8 mouse cellular contexts compared by ENCODE assay signal in genomic region chr4:132049549-132050200, GRCm38 (mm10). TPM values are rescaled to one million over a fixed set of nuclear protein-coding genes. Genes with fewer than 3 reads are reported as not detected.
DNase-seq lines count a peak whose midpoint lies in the region; ATAC-seq and TF ChIP-seq lines count a peak whose summit lies in the region.

No protein-coding gene starts in this region.

- no peak for TF ChIP-seq POLR2A in testis, adult 2 months (IDR thresholded peaks at IDR 0.05; ENCODE audit: control insufficient read depth, low read depth, low read length)

- H3K9me3 ChIP-seq in hindbrain, embryonic 12.5 days (replicated peaks), result no peaks in the 10 kb centered on the region
- H3K9me3 ChIP-seq in midbrain, embryonic 11.5 days (ENCODE audit: control insufficient read depth, low read length), result no peaks in the 10 kb centered on the region

- WGBS in hindbrain, embryonic 12.5 days, result 6% methylated on average over 15 of the region's 15 CpGs
- whole genome bisulfite sequencing in midbrain, embryonic 11.5 days, result 6% methylated on average over 14 of the region's 15 CpGs

- H3K4me1 ChIP-seq in testis, adult 2 months (ENCODE audit: control insufficient read depth, insufficient read depth, low read length), result peaks cover 7% of the 10 kb centered on the region
- peaks cover 38% of the 10 kb centered on the region for H3K4me1 ChIP-seq in hindbrain, embryonic 12.5 days
- H3K4me1 ChIP-seq in midbrain, embryonic 11.5 days (ENCODE audit: control insufficient read depth, insufficient read depth, low read length), result peaks cover 12% of the 10 kb centered on the region

- DNase-seq in adrenal gland, postnatal 14 days, result peak; percentile 45
- no peak for DNase-seq in adrenal gland, adult 18-20 months (ENCODE audit: low spot score in 2 of 2)
- no peak for DNase-seq in testis, postnatal 14 days (ENCODE audit: low spot score)
- peak; percentile 90 for DNase-seq in midbrain, embryonic 11.5 days (ENCODE audit: low spot score, missing footprints)
- DNase-seq in thymus, postnatal 10 days (ENCODE audit: low spot score in 2 of 2), result no peak
- no peak for DNase-seq in lung, adult 18-20 months

- H3K27me3 ChIP-seq in testis, adult 2 months (ENCODE audit: control insufficient read depth, insufficient read depth, low read length), result no peaks in the 10 kb centered on the region
- no peaks in the 10 kb centered on the region for H3K27me3 ChIP-seq in hindbrain, embryonic 12.5 days
- no peaks in the 10 kb centered on the region for H3K27me3 ChIP-seq in midbrain, embryonic 11.5 days (ENCODE audit: control insufficient read depth, insufficient read depth, low read length)

- H3K4me3 ChIP-seq in testis, adult 2 months (ENCODE audit: control insufficient read depth, low read depth, low read length), result peak overlapping the region; percentile 21; the same call in 1 of the 2 replicates
- H3K4me3 ChIP-seq in hindbrain, embryonic 12.5 days, result peak overlapping the region; percentile 99
- H3K4me3 ChIP-seq in midbrain, embryonic 11.5 days (ENCODE audit: low read depth, low read length), result peak overlapping the region; percentile 97

- H3K36me3 ChIP-seq in testis, adult 2 months (ENCODE audit: control insufficient read depth, insufficient read depth, low read length), result no peaks in the 10 kb centered on the region
- H3K36me3 ChIP-seq in hindbrain, embryonic 12.5 days, result no peaks in the 10 kb centered on the region
- H3K36me3 ChIP-seq in midbrain, embryonic 11.5 days (ENCODE audit: control insufficient read depth, insufficient read depth, low read length), result no peaks in the 10 kb centered on the region

- no peak for TF ChIP-seq CTCF in testis, adult 2 months (IDR thresholded peaks at IDR 0.05; ENCODE audit: control insufficient read depth, insufficient read depth, insufficient replicate concordance, low read depth, low read length)

- H3K4me2 ChIP-seq in hindbrain, embryonic 12.5 days (replicated peaks), result peak overlapping the region; percentile 67
- H3K4me2 ChIP-seq in midbrain, embryonic 11.5 days, result peak overlapping the region; percentile 46

- peak overlapping the region; percentile 99; the same call in 1 of the 2 replicates for H3K9ac ChIP-seq in hindbrain, embryonic 12.5 days
- H3K9ac ChIP-seq in midbrain, embryonic 11.5 days (ENCODE audit: low read length), result peak overlapping the region; percentile 41; the same call in 1 of the 2 replicates

- H3K27ac ChIP-seq in testis, adult 2 months (ENCODE audit: control insufficient read depth, insufficient read depth, low read depth, low read length), result no peak overlapping the region
- H3K27ac ChIP-seq in hindbrain, embryonic 12.5 days, result no peak overlapping the region
- H3K27ac ChIP-seq in midbrain, embryonic 11.5 days (ENCODE audit: low read depth, low read length), result no peak overlapping the region; the same call in 1 of the 2 replicates

- no peak for ATAC-seq in hindbrain, embryonic 12.5 days (ENCODE audit: low FRiP score)
- no peak for ATAC-seq in midbrain, embryonic 11.5 days (ENCODE audit: low FRiP score)

RNA-seq across cellular contexts. Expression of gene Gm10300, which starts 24.8 kb away (rescaled TPM):
- 0.19 TPM in 1 of 2 replicates, not detected in the other for total RNA-seq in adrenal gland, postnatal 14 days (2021)
- total RNA-seq in adrenal gland, adult 18-20 months (2021), result under 1 TPM; 0.38 to 0.46 TPM
- polyA plus RNA-seq in testis, adult 2 months (2012; rRNA removed), result not detected in 2 replicates
- polyA plus RNA-seq in hindbrain, embryonic 12.5 days (2016; fragmentation: Nextera tagmentation; extraction: Ambion mirVana), result 0.09 TPM in 2 replicates
- 0.07 TPM in 1 of 2 replicates, not detected in the other for polyA plus RNA-seq in midbrain, embryonic 11.5 days (2014; fragmentation: Nextera tagmentation; extraction: Ambion mirVana)

RNA-seq across cellular contexts. Expression of gene Epb41, which starts 25.4 kb away (rescaled TPM):
- 112 and 148 TPM in 2 replicates for total RNA-seq in adrenal gland, postnatal 14 days (2021)
- 10 to 100 TPM; 50.9 to 58.5 TPM for total RNA-seq in adrenal gland, adult 18-20 months (2021)
- 8.7 and 9.6 TPM in 2 replicates for polyA plus RNA-seq in testis, adult 2 months (2012; rRNA removed)
- 198 and 210 TPM in 2 replicates for polyA plus RNA-seq in hindbrain, embryonic 12.5 days (2016; fragmentation: Nextera tagmentation; extraction: Ambion mirVana)
- 210 and 230 TPM in 2 replicates for polyA plus RNA-seq in midbrain, embryonic 11.5 days (2014; fragmentation: Nextera tagmentation; extraction: Ambion mirVana)

Comparison
In these comparisons a context has a peak if more than half of its experiments do, and no peak if none do; other contexts are left out.
1. DNase-seq: peak in adrenal gland, postnatal 14 days (single experiment) and midbrain, embryonic 11.5 days (single experiment); none in adrenal gland, adult 18-20 months (0 of 2), testis, postnatal 14 days (single experiment), thymus, postnatal 10 days (0 of 2) and lung, adult 18-20 months (0 of 2).
2. H3K4me3 ChIP-seq: peak in every context shown above with its lines; median percentile 99 in hindbrain, embryonic 12.5 days; 97 in midbrain, embryonic 11.5 days; 21 in testis, adult 2 months.
3. RNA of gene Epb41, which starts 25.4 kb away (polyA plus RNA-seq): 210 to 230 TPM in midbrain, embryonic 11.5 days and 198 to 210 TPM in hindbrain, embryonic 12.5 days; 8.7 to 9.6 TPM in testis, adult 2 months; every median in the first group is over 10 times any median in the second.